Mouse (Mus musculus) heart, postnatal 0 days (tissue): ENCODE measurements around the gene Egf.
A peak's percentile ranks its signal among the peaks of the same experiment; 100 is the strongest.

Experiments
- CTCF ChIP-seq: IDR thresholded peaks from 2 replicates; pipeline ENCODE4 v1.5.1; 2016; ENCODE audit warnings: antibody characterized with exemption, control low read depth, low read depth
- EP300 ChIP-seq: IDR thresholded peaks from 2 replicates; pipeline ENCODE4 v1.6.1; 2016; ENCODE audit warnings: antibody characterized with exemption, low read depth

DNA sequence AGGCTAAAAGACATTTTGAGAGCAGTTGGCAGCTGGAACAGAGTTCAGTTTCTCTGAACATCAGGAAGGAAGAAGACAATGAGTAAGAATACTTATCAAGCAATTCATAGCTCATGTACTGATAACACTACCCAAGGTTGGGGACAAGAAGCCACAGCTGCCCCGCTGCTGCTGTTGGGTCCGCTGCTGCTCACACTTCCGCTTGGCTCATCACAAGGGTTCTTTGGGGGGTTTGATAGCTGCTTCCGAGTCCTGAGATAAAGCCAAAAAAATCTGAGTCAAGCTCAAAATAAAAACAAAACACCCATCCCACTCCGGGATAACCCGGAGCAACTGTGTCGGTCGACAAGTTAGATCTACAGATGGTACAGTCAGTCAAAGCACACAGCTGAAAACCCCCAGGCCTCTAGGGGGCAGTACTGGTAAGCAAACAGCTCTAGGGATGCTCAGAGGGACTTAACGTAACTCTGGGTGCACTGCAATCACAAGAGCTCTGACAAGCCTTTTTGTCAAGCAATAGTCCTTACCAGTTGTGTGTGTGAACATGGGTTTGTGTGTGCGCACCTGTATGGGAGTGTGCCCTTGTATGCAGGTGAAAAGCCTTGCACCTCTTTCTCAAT is 71.9 kb downstream of the Egf start:
- TF ChIP-seq CTCF (peak; percentile 31), EP300 (no peak)
